Mouse (Mus musculus) T-helper 2 cell (primary cell): ENCODE results near the gene Sf1.

Source experiments
- in situ Hi-C: fragments of 300-600 bp; cut with MboI, MseI; formaldehyde crosslinking; loops from one replicate; pipeline ENCODE4 v1.15.1; 2025; ENCODE audit warnings: high pct_unique_total_duplicates

Gene Sf1

DNA sequence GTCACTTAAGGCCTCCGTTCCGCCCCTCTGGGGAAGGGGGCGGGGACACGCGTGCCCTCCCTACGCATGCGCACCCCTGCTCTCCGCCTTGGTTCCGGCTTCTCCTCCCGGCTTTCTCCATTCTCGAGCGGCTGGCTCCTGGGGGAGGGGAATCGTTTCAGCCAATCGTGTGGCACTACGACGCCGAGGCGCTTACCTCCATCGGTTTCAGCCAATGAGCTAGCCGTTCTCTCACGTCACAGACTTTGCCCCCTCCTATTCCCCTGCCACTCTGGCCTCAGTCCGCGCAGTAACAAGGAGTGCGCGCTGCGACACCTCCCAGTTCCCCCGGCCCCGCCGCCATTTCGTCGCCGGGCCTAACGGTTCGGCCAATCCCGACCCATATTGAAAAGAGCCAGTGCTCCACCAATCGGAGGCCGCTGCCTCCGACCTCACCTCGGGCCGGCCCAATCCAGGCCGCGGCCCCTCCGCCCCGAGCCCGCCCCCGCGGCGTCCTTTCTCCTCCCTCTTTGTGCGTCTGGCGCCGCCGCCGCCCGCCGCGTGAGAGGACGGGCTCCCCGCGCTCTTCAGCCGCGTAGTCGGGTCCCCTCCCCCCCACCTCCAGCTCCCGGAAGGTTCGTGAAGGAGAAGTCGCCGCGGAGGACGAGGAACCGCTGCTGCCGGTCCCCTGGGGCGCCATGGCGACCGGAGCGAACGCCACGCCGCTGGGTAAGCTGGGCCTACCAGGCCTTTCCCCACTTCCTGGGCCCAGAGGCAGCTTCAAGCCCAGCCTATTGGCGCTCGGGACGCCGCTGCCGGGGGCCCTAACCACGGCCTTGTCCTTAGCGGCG is at the start of gene Sf1:
Sf1 (plus strand) TSS at position 280 of the 830 bp plus-strand sequence.
- in situ Hi-C loops = no loop called here

DNA sequence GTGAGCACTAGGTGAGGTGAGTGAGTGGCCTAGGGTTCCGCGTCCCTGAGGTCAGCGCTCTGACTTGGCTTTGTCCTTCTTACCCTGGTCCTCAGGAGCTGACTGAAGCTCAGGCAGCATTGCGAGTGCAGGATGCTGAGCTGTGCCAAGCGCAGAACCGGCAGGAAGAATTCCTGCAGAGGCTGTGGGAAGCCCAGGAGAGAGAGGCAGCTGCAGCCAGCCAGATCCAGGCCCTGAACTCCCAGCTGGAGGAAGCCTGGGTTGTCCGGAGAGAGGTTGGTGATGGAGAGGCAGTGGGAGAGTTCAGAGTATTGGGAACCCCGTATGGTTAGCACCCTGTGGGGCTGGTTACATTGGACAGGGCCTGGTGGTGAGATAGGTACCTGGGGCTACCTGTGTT is 49.7 kb upstream of the Sf1 start:
- in situ Hi-C loops = no loop called here

DNA sequence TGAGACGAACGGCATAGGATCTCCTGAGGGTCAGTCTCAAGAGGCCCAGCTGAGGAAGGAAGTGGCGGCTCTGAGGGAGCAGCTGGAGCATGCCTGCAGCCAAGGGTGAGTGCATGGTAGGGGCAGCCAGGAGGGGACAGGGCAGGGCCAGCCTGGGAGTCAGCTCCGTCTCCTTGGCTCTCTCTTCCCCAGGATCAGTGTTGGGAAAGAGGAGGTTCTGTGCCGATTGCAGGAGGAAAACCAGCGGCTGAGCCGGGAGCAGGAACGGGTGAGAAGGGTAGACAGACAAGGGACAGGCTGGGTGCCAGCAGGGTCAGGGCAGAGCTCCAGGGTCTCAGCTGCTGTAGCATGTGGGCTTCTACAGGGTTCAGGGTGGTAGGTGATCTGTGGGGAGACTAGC is 49.0 kb upstream of the Sf1 start:
- in situ Hi-C loops = no loop called here

DNA sequence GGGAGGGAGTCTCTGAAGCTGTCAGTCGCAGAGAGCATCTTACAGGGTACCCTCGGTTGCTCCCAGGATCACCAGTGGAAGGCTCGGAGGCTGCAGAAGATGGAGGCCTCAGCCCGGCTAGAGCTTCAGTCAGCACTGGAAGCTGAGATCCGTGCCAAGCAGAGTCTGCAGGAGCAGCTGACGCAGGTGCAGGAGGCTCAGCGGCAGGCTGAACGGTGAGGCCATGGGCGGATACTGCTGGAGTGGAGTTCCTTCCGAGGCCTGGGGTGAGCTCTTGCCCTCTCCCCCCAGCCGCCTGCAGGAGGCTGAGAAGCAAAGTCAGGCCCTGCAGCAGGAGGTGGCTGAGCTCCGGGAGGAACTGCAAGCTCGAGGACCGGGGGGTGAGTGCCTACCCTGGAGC is 47.9 kb upstream of the Sf1 start:
- in situ Hi-C loops = no loop called here

DNA sequence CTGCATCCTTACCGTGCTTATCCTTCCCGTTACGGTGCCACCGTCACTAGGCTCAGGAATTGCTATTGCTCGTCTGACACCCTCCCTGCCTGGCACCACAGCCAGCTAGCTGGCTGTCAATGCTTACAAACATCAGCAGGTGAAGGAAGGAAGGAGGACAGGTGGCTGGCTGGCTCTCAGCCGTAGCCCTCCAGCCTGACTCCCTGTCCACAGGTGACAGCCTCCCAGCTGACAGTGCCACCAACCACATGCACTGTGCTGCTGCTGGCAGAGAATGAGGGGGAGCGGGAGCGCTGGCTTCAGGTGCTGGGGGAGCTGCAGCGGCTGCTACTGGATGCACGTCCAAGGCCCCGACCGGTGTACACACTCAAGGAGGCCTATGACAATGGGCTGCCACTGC is 45.3 kb upstream of the Sf1 start:
- in situ Hi-C loops = no loop called here

DNA sequence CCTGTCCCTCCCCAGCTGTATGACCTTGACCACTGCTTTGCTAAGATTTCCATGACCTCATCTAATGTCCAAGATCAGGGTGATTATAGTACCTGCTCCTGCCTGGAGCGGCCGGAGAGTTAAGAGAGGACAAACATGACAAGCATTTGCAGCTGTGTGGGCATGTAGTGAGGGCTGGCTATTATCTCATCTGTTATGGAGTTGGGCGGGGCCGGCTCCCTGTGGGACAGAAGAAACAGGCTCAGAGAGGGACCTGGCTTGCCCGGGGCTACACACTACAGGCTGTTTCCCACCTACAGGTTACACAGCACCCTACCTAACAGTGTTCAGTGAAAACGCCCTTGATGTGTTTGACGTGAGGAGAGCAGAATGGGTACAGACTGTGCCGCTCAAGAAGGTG is 42.1 kb upstream of the Sf1 start:
- in situ Hi-C loops = no loop called here

DNA sequence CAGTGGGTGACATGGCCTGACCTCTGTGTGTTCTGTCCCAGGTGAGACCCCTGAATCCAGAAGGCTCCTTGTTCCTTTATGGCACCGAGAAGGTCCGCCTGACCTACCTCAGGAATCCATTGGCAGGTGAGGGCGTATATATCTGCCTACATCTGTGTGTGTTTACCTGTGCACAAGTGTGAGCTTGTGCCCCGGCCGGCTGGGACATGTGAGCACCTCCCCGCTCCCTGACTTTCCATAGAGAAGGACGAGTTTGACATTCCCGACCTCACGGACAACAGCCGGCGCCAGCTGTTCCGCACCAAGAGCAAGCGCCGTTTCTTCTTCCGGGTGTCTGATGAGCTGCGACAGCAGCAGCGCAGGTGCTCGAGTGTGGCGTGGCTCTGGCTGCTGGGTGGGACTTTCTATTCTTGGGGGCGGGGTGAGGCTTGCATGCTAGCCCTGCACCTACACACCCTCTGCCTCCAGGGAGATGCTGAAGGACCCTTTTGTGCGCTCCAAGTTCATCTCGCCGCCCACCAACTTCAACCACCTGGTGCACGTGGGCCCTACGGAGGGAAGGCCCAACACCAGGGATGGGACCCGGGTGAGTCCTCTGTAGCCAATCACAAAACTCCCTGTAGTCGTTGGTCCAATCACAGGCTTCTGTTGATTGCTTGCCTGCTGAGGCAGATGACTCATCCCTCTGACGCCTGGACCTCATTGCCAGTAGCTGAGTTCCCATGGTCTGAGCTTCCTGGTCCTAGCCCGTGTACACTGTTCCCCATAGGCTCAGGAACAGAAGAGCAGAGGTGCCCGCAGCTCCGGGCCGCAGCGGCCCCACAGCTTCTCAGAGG is 41.5 kb upstream of the Sf1 start:
- in situ Hi-C loops = no loop called here

DNA sequence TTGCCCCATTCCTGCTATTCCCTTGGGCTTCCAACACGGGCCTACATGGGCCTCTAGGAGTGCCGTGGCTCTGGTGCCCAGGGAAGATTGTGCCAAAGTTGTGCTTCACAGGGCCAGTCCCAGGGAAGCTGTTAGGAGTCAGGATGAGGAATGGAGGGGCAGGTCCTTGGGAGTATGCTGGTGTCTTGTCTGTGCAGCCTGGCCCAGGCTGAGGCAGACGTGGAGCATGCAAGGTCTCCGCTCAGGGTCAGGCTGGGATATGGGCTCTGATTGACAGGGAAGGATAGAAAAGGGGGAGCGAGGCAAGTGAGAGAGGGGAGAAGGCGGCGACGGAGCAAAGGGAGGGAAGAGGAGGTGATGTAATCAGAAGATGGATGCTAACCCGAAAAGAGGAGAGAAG is 38.7 kb upstream of the Sf1 start:
- in situ Hi-C loops = no loop called here

DNA sequence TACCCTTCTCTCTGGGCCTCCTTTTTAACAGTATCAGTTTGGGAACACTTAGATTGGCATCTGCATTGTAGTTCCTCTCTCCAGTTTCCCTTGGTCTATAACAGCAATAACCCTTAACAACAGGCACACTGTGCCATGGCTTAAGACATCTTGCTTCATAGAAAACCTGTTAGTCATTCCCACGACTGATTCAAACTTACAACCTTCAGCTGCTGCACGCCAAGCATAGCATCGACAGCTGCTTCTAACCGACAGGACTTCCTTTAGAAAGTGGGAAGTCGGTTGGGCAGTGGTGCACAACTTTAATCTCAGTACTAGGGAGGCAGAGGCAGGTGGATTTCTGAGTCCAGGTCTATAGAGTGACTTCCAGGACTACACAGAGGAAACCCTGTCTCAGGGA is 32.3 kb upstream of the Sf1 start:
- in situ Hi-C loops = no loop called here

DNA sequence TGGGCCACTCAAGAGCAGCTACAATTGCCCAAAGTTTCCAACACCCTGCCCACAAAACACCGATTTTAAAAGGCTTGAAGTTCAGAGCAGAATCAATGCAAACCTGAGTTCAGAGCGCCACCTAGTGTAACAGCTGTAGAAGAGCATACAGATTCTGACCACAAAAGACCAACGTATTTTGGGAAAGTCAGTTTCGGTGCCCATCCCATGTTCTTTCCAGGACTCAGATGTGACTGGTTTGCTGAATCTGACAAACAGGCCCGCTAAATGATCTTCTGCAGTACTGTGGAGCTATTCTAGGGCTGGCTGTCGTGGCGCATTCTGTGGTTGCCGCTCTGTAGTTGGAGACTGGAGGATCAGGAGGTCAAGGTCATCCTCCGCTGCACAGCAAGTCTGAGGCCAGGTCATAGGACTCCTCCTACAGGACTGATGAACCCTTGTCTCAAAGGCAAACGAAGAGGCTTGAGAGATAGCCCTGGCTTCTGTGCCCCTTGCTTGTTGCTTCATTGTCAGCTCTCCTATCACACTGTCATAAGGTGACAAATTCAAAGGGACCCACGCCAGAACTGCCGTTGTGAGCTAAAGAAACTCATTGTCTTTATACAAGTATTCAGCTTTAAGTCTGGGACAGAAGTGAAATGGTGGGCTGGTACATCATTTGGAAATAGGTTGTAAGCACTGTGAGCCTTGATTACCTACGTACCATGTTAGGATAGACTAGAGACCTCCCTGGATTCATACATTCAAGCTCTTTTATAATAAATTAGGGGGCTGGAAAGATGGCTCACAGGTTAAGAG is 31.6 kb upstream of the Sf1 start:
- in situ Hi-C loops = no loop called here

DNA sequence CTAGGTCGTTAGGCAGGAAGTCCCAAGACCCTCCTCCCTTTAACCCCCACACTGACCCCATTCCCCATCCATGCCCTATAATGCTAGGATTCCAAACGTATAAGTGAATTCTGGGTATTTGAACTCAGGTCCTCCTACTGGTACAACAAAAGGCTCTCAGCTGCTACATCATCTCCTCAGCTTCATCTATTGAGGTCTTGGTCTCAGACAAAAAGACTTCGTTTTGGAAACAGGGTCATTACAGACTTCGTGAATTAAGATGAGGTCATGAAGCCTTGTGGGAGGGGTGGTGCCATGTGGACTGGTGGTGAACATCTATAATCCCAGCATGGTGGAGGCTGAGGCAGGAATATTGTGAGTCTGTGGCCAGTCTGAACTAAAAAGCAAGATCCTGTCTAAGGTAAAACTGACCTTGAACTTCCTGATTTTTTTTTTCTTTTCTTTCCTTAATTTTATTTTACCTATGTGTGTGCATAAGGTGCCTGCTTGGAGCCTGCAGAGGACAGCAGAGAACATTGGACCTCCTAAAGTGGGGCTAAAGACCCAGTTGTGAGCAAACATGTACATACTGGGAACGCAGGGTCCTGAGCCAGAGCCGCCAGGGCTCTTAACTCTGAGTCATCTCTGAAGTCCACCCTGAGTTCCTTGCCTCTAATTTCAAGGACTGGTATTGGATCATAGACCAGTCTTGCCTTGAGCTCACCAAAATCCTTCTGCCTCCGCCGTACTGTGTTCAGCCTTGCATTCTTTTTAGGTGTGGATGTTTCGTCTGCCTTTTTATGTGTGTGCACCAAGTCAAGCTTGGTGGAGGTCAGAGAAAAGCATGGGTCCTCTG is 29.5 kb upstream of the Sf1 start:
- in situ Hi-C loops = no loop called here

DNA sequence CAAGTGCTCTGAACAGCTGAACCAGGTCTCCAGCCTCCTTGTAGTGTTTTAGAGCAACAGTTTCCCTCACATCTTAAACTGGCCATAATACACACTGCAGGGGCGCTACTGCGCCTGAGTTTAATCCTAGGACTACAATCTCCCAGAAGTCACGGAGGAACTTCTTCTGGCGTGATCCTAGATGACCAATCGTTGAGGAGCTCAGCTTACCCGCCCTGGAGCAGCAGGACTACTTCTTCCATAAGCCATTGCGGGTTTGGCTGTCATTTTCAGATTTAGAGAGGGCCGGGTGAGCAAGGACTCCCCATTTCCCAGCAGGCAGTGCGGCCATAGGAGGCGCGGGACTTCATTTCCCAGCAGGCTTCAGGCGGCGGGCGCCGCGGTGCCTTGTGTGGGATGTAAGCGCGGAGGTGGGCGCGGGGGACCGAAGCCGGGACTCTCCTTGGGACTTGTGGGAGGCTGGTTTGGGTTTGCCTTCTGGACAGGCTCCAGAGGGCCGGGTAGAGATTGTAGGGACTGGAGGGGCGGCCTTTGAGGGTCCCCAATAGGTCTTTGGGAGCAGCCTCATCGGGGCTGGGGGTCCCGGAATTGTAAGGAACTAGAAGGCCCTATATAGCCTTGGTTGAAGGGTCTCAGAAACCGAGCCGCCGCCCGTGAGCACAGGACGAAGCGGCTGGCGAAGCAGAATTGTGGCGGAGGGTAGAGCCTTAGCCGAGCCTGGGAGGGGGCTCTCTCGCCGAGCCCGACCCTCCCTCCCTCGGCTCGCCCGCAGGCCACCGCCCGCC is 28.6 kb upstream of the Sf1 start, which contains the start of gene Men1:
Men1 (plus strand) TSS at position 307 of the 785 bp plus-strand sequence.
- in situ Hi-C loops = loop anchor here (5.0 kb wide), 1 partner anchor 63 kb away; no protein-coding TSS in a partner anchor

DNA sequence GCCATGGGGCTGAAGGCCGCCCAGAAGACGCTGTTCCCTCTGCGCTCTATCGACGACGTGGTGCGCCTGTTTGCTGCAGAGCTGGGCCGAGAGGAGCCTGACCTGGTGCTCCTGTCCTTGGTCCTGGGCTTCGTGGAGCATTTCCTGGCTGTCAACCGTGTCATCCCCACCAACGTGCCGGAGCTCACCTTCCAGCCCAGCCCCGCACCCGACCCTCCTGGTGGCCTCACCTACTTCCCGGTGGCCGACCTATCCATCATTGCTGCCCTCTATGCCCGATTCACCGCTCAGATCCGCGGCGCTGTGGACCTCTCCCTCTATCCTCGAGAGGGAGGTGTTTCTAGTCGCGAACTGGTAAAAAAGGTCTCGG is 28.0 kb upstream of the Sf1 start:
- in situ Hi-C loops = loop anchor here (5.0 kb wide), 1 partner anchor 63 kb away; no protein-coding TSS in a partner anchor

DNA sequence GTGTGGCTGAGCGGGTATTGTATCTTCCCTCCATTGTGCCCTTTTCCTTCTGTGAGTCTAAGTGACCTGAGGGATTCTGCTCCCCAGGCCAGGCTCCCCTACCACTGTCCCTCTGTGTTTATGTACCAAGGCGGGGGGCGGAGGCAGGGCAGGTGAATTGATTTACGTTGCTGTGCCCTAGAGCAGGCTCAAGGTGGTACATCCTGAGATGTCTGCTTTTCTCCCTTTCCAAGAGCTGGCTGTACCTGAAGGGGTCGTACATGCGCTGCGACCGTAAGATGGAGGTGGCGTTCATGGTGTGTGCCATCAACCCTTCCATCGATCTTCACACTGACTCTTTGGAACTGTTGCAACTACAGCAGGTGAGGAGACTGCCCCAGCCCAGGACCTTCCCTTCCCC is 26.6 kb upstream of the Sf1 start:
- in situ Hi-C loops = loop anchor here (5.0 kb wide), 1 partner anchor 65 kb away; no protein-coding TSS in a partner anchor

DNA sequence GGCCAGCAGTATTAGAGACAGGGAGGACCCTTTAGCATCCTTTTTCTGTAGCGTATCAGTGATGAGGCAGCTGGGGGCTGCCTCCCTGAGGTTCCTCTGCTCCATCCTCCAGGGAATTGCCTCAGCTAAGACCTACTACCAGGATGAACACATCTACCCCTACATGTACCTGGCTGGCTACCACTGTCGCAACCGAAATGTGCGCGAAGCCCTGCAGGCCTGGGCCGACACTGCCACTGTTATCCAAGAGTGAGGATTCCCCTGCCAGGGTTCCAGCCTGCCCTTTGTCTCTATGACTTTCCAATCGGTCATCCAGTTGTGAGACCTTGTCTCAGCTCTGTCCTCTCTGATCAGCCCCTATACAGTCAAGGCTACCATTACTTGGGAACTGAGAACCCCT is 25.3 kb upstream of the Sf1 start:
- in situ Hi-C loops = loop anchor here (5.0 kb wide), 1 partner anchor 66 kb away; no protein-coding TSS in a partner anchor

DNA sequence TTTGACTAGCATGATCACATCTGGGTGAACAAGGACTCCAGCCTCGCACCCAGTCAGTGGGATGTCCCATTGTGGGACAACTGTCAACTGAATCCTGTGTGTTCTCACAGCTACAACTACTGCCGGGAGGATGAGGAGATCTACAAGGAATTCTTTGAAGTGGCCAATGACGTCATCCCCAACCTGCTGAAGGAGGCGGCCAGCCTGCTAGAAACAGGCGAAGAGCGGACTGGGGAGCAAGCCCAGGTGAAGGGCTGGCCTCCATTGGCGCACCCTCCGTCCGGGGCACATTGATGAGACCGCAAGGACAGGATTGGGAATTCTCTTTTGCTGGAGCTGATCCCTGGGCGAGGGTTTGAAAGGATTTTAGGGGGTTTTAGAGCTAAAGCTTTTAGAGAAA is 24.8 kb upstream of the Sf1 start:
- in situ Hi-C loops = loop anchor here (5.0 kb wide), 1 partner anchor 66 kb away; no protein-coding TSS in a partner anchor

DNA sequence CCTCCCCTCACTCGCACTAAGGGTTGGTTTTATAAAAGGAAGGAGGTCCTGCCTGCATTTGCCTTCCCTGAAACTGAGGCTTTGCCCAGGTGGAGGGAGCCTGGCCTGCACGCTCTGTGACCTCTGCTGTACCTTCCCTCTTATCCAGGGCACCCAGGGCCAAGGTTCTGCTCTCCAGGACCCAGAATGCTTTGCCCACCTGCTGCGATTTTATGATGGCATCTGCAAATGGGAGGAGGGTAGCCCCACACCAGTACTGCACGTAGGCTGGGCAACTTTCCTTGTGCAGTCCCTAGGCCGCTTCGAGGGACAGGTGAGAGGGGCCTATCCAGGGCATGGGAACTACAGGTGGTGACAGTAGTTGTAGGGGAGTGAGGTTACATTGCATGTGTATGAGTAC is 24.3 kb upstream of the Sf1 start:
- in situ Hi-C loops = loop anchor here (5.0 kb wide), 1 partner anchor 67 kb away; no protein-coding TSS in a partner anchor

DNA sequence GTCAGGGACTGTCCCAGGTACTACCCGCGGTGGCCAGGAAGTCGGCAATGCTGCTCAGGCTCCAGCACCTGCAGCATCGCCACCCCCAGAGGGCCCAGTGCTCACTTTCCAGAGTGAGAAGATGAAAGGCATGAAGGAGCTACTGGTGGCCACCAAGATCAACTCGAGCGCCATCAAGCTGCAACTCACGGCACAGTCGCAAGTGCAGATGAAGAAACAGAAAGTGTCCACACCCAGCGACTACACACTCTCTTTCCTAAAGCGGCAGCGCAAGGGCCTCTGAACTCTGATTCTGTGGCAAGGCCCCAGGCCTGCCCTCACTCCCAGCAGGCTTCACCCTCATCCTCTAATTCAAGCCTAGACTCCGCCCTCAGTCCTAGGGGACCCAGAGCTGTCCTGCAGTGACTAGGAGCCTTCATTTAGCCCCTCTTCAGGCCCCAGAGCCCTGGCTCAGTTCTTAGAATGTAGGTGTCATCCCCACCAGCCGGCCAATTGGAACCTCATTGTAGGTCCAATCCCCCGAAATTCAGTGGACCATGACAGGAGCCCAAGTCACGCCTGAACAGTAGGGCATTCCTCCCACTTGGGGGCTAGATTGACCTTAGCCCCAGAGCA is 23.5 kb upstream of the Sf1 start:
- in situ Hi-C loops = loop anchor here (5.0 kb wide), 1 partner anchor 68 kb away; no protein-coding TSS in a partner anchor
